Mouse (Mus musculus) limb, embryonic 11.5 days (tissue): Measurements from ENCODE around the gene Osgep. TPM values are rescaled to one million over a fixed set of nuclear protein-coding genes. Genes with fewer than 3 reads are reported as not detected.
A peak's percentile ranks its signal among the peaks of the same experiment; 100 is the strongest.

Experiments
- ATAC-seq: fragments of 200-750 bp; cut with Nextera tagmentation; 2 replicates; pipeline ENCODE4 v1.8.0; 2017; ENCODE audit warnings: low read depth; ENCODE audit not compliant: insufficient number of reproducible peaks, low FRiP score, low TSS enrichment
- DNase-seq: peaks from one replicate; pipeline ENCODE4 v3.0.0-alpha.2; 2015; ENCODE audit warnings: low spot score
- H3K27ac ChIP-seq: fragments of 300-500 bp; sonication (generic); replicated peaks from 2 replicates; pipeline ENCODE4 v1.5.1; 2014; ENCODE audit warnings: low read depth, mild to moderate bottlenecking, low read length
- H3K27me3 ChIP-seq: fragments of 300-500 bp; sonication (generic); 2 replicates; pipeline ENCODE4 v1.6.1; 2014; ENCODE audit warnings: mild to moderate bottlenecking, low read length, mixed read lengths; ENCODE audit not compliant: control insufficient read depth, insufficient read depth
- H3K36me3 ChIP-seq: fragments of 300-500 bp; sonication (generic); 2 replicates; pipeline ENCODE4 v1.6.1; 2014; ENCODE audit warnings: mild to moderate bottlenecking, low read length, moderate library complexity, mixed read lengths; ENCODE audit not compliant: control insufficient read depth, insufficient read depth
- H3K4me1 ChIP-seq: fragments of 300-500 bp; sonication (generic); 2 replicates; pipeline ENCODE4 v1.6.1; 2014; ENCODE audit warnings: low read length, mixed read lengths; ENCODE audit not compliant: control insufficient read depth, insufficient read depth
- H3K4me2 ChIP-seq: fragments of 300-500 bp; sonication (generic); 2 replicates; pipeline ENCODE4 v1.6.1; 2014; ENCODE audit warnings: low read depth, mild to moderate bottlenecking, moderate library complexity; ENCODE audit not compliant: severe bottlenecking
- H3K4me3 ChIP-seq: fragments of 300-500 bp; sonication (generic); 2 replicates; pipeline ENCODE4 v1.5.1; 2014; ENCODE audit warnings: low read depth, low read length
- H3K9ac ChIP-seq: fragments of 300-500 bp; sonication (generic); 2 replicates; pipeline ENCODE4 v1.6.1; 2014; ENCODE audit warnings: mild to moderate bottlenecking, low read length
- H3K9me3 ChIP-seq: fragments of 300-500 bp; sonication (generic); 2 replicates; pipeline ENCODE4 v1.6.1; 2016; ENCODE audit warnings: low read length; ENCODE audit not compliant: control insufficient read depth
- WGBS: fragments of 180-500 bp; shearing (Covaris S2); extraction: QIAGEN DNeasy Blood & Tissue Kit; methylation state at CpG from one replicate; pipeline ENCODE4 v1.1.7; 2014; 5-methylcytosine and 5-hydroxymethylcytosine counted together
- polyA plus RNA-seq: library from polyadenylated mRNA; unstranded; fragments of >200 nt; fragmentation: Nextera tagmentation; extraction: Ambion mirVana; gene quantifications from 2 replicates; pipeline ENCODE4 v1.2.1, GENCODE M21; 2014

Gene Osgep
- polyA plus RNA-seq, 1 experiment from 2014 or later = 186 TPM

- 89% methylated on average over 7 of the region's 7 CpGs for WGBS
Observed at GRCm38 (mm10) chr14:50892091-50892490, 32.6 kb downstream of the Osgep start.

GRCm38 (mm10) chr14:50891621-50892020 lies 33.1 kb downstream of the Osgep start:
- Histone ChIP-seq H3K27me3 (peaks cover 2% of the 10 kb centered on the region; the same call in 1 of the 2 replicates), H3K27ac (no peak overlapping the region), H3K9ac (no peak overlapping the region)

More at GRCm38 (mm10) chr14:50892091-50892490, 32.6 kb downstream of the Osgep start:
- DNase-seq (no peak), ATAC-seq (no peak)
- H3K9me3 ChIP-seq = no peaks in the 10 kb centered on the region
- H3K27ac ChIP-seq = no peak overlapping the region
- H3K9ac ChIP-seq = no peak overlapping the region
- no peak overlapping the region for H3K4me3 ChIP-seq
- peaks cover 3% of the 10 kb centered on the region; the same call in 1 of the 2 replicates for H3K4me1 ChIP-seq
- H3K4me2 ChIP-seq = no peak overlapping the region
- no peaks in the 10 kb centered on the region for H3K36me3 ChIP-seq
- H3K27me3 ChIP-seq = peaks cover 5% of the 10 kb centered on the region; the same call in 1 of the 2 replicates

GRCm38 (mm10) chr14:50876236-50876950 lies 48.3 kb downstream of the Osgep start:
- Histone ChIP-seq H3K4me2 (no peak overlapping the region), H3K4me3 (no peak overlapping the region), H3K27ac (no peak overlapping the region), H3K36me3 (no peaks in the 10 kb centered on the region), H3K27me3 (no peaks in the 10 kb centered on the region), H3K9ac (no peak overlapping the region), H3K4me1 (no peaks in the 10 kb centered on the region), H3K9me3 (no peaks in the 10 kb centered on the region)
- WGBS = 87% methylated on average over 6 of the region's 6 CpGs
- DNase-seq = no peak
- ATAC-seq = no peak

More at GRCm38 (mm10) chr14:50891621-50892020, 33.1 kb downstream of the Osgep start:
- Histone ChIP-seq H3K4me1 (peaks cover under 1% of the 10 kb centered on the region; the same call in 1 of the 2 replicates), H3K36me3 (no peaks in the 10 kb centered on the region), H3K4me2 (no peak overlapping the region), H3K4me3 (no peak overlapping the region), H3K9me3 (no peaks in the 10 kb centered on the region)
- 95% methylated on average over 8 of the region's 8 CpGs for WGBS
- ATAC-seq = no peak
- DNase-seq = no peak

GRCm38 (mm10) chr14:50875591-50876230 lies 49.0 kb downstream of the Osgep start:
- no peak overlapping the region for H3K4me3 ChIP-seq
- ATAC-seq = no peak
- H3K9me3 ChIP-seq = no peaks in the 10 kb centered on the region
- no peak for DNase-seq
- no peaks in the 10 kb centered on the region for H3K27me3 ChIP-seq
- WGBS = 77% methylated on average over 6 of the region's 6 CpGs
- H3K27ac ChIP-seq = no peak overlapping the region
- H3K9ac ChIP-seq = no peak overlapping the region
- no peaks in the 10 kb centered on the region for H3K36me3 ChIP-seq
- no peak overlapping the region for H3K4me2 ChIP-seq
- no peaks in the 10 kb centered on the region for H3K4me1 ChIP-seq

- 93% methylated on average over 3 of the region's 3 CpGs for WGBS
- no peak for ATAC-seq
Observed at GRCm38 (mm10) chr14:50875175-50875574, 49.5 kb downstream of the Osgep start.

GRCm38 (mm10) chr14:50871284-50871683 lies 53.4 kb downstream of the Osgep start:
- DNase-seq = no peak
- no peak overlapping the region for H3K4me3 ChIP-seq

More at GRCm38 (mm10) chr14:50875175-50875574, 49.5 kb downstream of the Osgep start:
- Histone ChIP-seq H3K4me1 (no peaks in the 10 kb centered on the region), H3K4me2 (no peak overlapping the region), H3K27me3 (no peaks in the 10 kb centered on the region), H3K9me3 (no peaks in the 10 kb centered on the region), H3K27ac (no peak overlapping the region), H3K4me3 (no peak overlapping the region), H3K9ac (no peak overlapping the region), H3K36me3 (no peaks in the 10 kb centered on the region)
- DNase-seq = no peak

GRCm38 (mm10) chr14:50870805-50871143 lies 53.9 kb downstream of the Osgep start:
- Histone ChIP-seq H3K27me3 (no peaks in the 10 kb centered on the region), H3K27ac (no peak overlapping the region), H3K4me2 (peak overlapping the region; percentile 59), H3K9me3 (no peaks in the 10 kb centered on the region), H3K9ac (no peak overlapping the region; the same call in 1 of the 2 replicates), H3K4me3 (peak overlapping the region; percentile 46), H3K4me1 (no peaks in the 10 kb centered on the region), H3K36me3 (no peaks in the 10 kb centered on the region)
- 19% methylated on average over 5 of the region's 5 CpGs for WGBS
- ATAC-seq (peak; percentile 27; the same call in 1 of the 2 replicates), DNase-seq (no peak)

More at GRCm38 (mm10) chr14:50871284-50871683, 53.4 kb downstream of the Osgep start:
- ATAC-seq = no peak
- 93% methylated on average over 2 of the region's 2 CpGs for WGBS
- Histone ChIP-seq H3K9ac (no peak overlapping the region), H3K4me1 (no peaks in the 10 kb centered on the region), H3K9me3 (no peaks in the 10 kb centered on the region), H3K27me3 (no peaks in the 10 kb centered on the region), H3K4me2 (no peak overlapping the region), H3K27ac (no peak overlapping the region), H3K36me3 (no peaks in the 10 kb centered on the region)

GRCm38 (mm10) chr14:50869889-50870804 lies 54.5 kb downstream of the Osgep start, which contains the start of gene Tep1:
Gene Tep1, minus strand, starts transcription at chr14:50870560.
- H3K9me3 ChIP-seq = no peaks in the 10 kb centered on the region
- ATAC-seq (peak; percentile 86), DNase-seq (peak; percentile 81)
- H3K4me3 ChIP-seq = peak within 1 kb of the TSS; percentile 46
- 7% methylated on average over 32 of the region's 32 CpGs for WGBS
- 0 out of 2 replicates have a peak within 1 kb of the TSS, but pooled peaks have one; percentile 21 for H3K27ac ChIP-seq
- peak within 1 kb of the TSS; percentile 64 for H3K9ac ChIP-seq
- H3K36me3 ChIP-seq = no peaks in the 10 kb centered on the region
- H3K4me1 ChIP-seq = no peaks in the 10 kb centered on the region
- peak within 1 kb of the TSS; percentile 59 for H3K4me2 ChIP-seq
- no peaks in the 10 kb centered on the region for H3K27me3 ChIP-seq
